Mouse (Mus musculus) liver, embryonic 15.5 days (tissue): ENCODE results near the gene Stk4. TPM values are rescaled to one million over a fixed set of nuclear protein-coding genes. Genes with fewer than 3 reads are reported as not detected.
"Not testable (repeated sequence)": the region's sequence is repeated elsewhere in the genome, so short reads cannot be mapped to it uniquely, and the experiment has no call there.

Experiments used
- ATAC-seq: fragments of 200-750 bp; cut with Nextera tagmentation; 2 replicates; pipeline ENCODE4 v1.8.0; 2017; ENCODE audit warnings: moderate number of reproducible peaks, mild to moderate bottlenecking, moderate library complexity; ENCODE audit not compliant: insufficient read depth
- H3K27ac ChIP-seq: fragments of 300-500 bp; sonication (generic); replicated peaks from 2 replicates; pipeline ENCODE4 v1.5.1; 2015; ENCODE audit warnings: mild to moderate bottlenecking, inconsistent platforms
- H3K27me3 ChIP-seq: fragments of 300-500 bp; sonication (generic); 2 replicates; pipeline ENCODE4 v1.6.1; 2015; ENCODE audit warnings: mild to moderate bottlenecking, inconsistent platforms
- H3K36me3 ChIP-seq: fragments of 300-500 bp; sonication (generic); replicated peaks from 2 replicates; pipeline ENCODE4 v1.6.1; 2015; ENCODE audit warnings: moderate library complexity, mild to moderate bottlenecking, inconsistent platforms
- H3K4me1 ChIP-seq: fragments of 300-500 bp; sonication (generic); replicated peaks from 2 replicates; pipeline ENCODE4 v1.6.1; 2015; ENCODE audit warnings: inconsistent platforms
- H3K4me2 ChIP-seq: fragments of 300-500 bp; sonication (generic); 2 replicates; pipeline ENCODE4 v1.6.1; 2015; ENCODE audit warnings: moderate library complexity, mild to moderate bottlenecking, inconsistent platforms
- H3K4me3 ChIP-seq: fragments of 300-500 bp; sonication (generic); replicated peaks from 2 replicates; pipeline ENCODE4 v1.5.1; 2015; ENCODE audit warnings: mild to moderate bottlenecking, inconsistent platforms
- H3K9ac ChIP-seq: fragments of 300-500 bp; sonication (generic); 2 replicates; pipeline ENCODE4 v1.6.1; 2015; ENCODE audit warnings: moderate library complexity, mild to moderate bottlenecking, inconsistent platforms
- H3K9me3 ChIP-seq: fragments of 300-500 bp; sonication (generic); replicated peaks from 2 replicates; pipeline ENCODE4 v1.6.1; 2016; ENCODE audit warnings: inconsistent platforms
- WGBS: fragments of 180-500 bp; shearing (Covaris S2); methylation state at CpG from one replicate; pipeline ENCODE4 v1.1.7; 2015; ENCODE audit warnings: mixed read lengths; ENCODE audit not compliant: insufficient replicate concordance; 5-methylcytosine and 5-hydroxymethylcytosine counted together
- polyA plus RNA-seq: library from polyadenylated mRNA; unstranded; fragments of >200 nt; fragmentation: Nextera tagmentation; extraction: Ambion mirVana; gene quantifications from 2 replicates; pipeline ENCODE4 v1.2.1, GENCODE M21; 2015

Gene Stk4
- polyA plus RNA-seq, 1 experiment from 2014 or later = 14.3 TPM

- WGBS = 85% methylated on average over 8 of the region's 8 CpGs
- peaks cover 70% of the 10 kb centered on the region for H3K36me3 ChIP-seq
- no peaks in the 10 kb centered on the region for H3K27me3 ChIP-seq
- H3K9ac ChIP-seq = no peak overlapping the region
- no peaks in the 10 kb centered on the region for H3K9me3 ChIP-seq
- no peaks in the 10 kb centered on the region for H3K4me1 ChIP-seq
- no peak overlapping the region for H3K4me2 ChIP-seq
- ATAC-seq = no peak
- H3K27ac ChIP-seq = no peak overlapping the region
- H3K4me3 ChIP-seq = no peak overlapping the region
These were observed 15.5 kb upstream of the Stk4 start for GRCm38 (mm10) chr2:164054671-164055070.

GRCm38 (mm10) chr2:164059634-164060235 lies 10.4 kb upstream of the Stk4 start:
- H3K4me3 ChIP-seq = no peak overlapping the region
- peaks cover 85% of the 10 kb centered on the region for H3K36me3 ChIP-seq
- H3K9ac ChIP-seq = no peak overlapping the region
- H3K4me2 ChIP-seq = no peak overlapping the region
- no peak for ATAC-seq
- WGBS = 84% methylated on average over 8 of the region's 8 CpGs
- no peaks in the 10 kb centered on the region for H3K27me3 ChIP-seq
- no peaks in the 10 kb centered on the region for H3K9me3 ChIP-seq
- no peak overlapping the region for H3K27ac ChIP-seq
- H3K4me1 ChIP-seq = no peaks in the 10 kb centered on the region

- Histone ChIP-seq H3K4me2 (peak within 1 kb of the TSS; percentile 89), H3K27me3 (no peaks in the 10 kb centered on the region), H3K36me3 (peaks cover 11% of the 10 kb centered on the region; the same call in 1 of the 2 replicates), H3K4me1 (peaks cover 45% of the 10 kb centered on the region), H3K9ac (peak within 1 kb of the TSS; percentile 78), H3K27ac (peak within 1 kb of the TSS; percentile 69), H3K9me3 (no peaks in the 10 kb centered on the region), H3K4me3 (peak within 1 kb of the TSS; percentile 92)
- WGBS = under 1% methylated on average over 55 of the region's 55 CpGs
- ATAC-seq = peak; percentile 93
These were observed 779 bp downstream of the Stk4 start, which contains the start of gene Tomm34 for GRCm38 (mm10) chr2:164070765-164071436. TSS of gene Tomm34 (minus strand) at chr2:164071169.

- H3K4me3 ChIP-seq = peak overlapping the region; percentile 92
- not testable (repeated sequence) for H3K36me3 ChIP-seq, H3K27me3 ChIP-seq, ATAC-seq, H3K9me3 ChIP-seq
- 70% methylated on average over 11 of the region's 11 CpGs for WGBS
- peak overlapping the region; percentile 69 for H3K27ac ChIP-seq
- peaks cover 50% of the 10 kb centered on the region for H3K4me1 ChIP-seq
- peak overlapping the region; percentile 78 for H3K9ac ChIP-seq
- H3K4me2 ChIP-seq = peak overlapping the region; percentile 89
These were observed 1.3 kb downstream of the Stk4 start for GRCm38 (mm10) chr2:164071437-164071820.

GRCm38 (mm10) chr2:164072109-164072508 lies 2.0 kb downstream of the Stk4 start:
- Histone ChIP-seq H3K4me3 (no peak overlapping the region), H3K9ac (no peak overlapping the region), H3K4me1 (peaks cover 54% of the 10 kb centered on the region), H3K27me3 (no peaks in the 10 kb centered on the region), H3K9me3 (no peaks in the 10 kb centered on the region), H3K27ac (no peak overlapping the region), H3K4me2 (no peak overlapping the region), H3K36me3 (0 out of 2 replicates have a peak, but pooled peaks cover under 1% of the 10 kb centered on the region)
- no peak for ATAC-seq
- WGBS = 84% methylated on average over 2 of the region's 2 CpGs

GRCm38 (mm10) chr2:164073120-164073519 lies 3.0 kb downstream of the Stk4 start:
- Histone ChIP-seq H3K9me3 (no peaks in the 10 kb centered on the region), H3K4me2 (no peak overlapping the region), H3K4me1 (peaks cover 57% of the 10 kb centered on the region), H3K27me3 (no peaks in the 10 kb centered on the region), H3K36me3 (no peaks in the 10 kb centered on the region), H3K4me3 (no peak overlapping the region), H3K27ac (no peak overlapping the region), H3K9ac (no peak overlapping the region)
- no peak for ATAC-seq
- 73% methylated on average over 7 of the region's 7 CpGs for WGBS

GRCm38 (mm10) chr2:164073918-164074578 lies 3.9 kb downstream of the Stk4 start:
- H3K4me3 ChIP-seq = peak overlapping the region; percentile 98
- peak; percentile 78 for ATAC-seq
- peak overlapping the region; percentile 93 for H3K4me2 ChIP-seq
- no peaks in the 10 kb centered on the region for H3K36me3 ChIP-seq
- H3K4me1 ChIP-seq = peaks cover 58% of the 10 kb centered on the region
- no peaks in the 10 kb centered on the region for H3K9me3 ChIP-seq
- peak overlapping the region; percentile 84 for H3K9ac ChIP-seq
- H3K27ac ChIP-seq = peak overlapping the region; percentile 83
- under 1% methylated on average over 48 of the region's 48 CpGs for WGBS
- H3K27me3 ChIP-seq = no peaks in the 10 kb centered on the region

- Histone ChIP-seq H3K4me1 (peaks cover 55% of the 10 kb centered on the region), H3K27me3 (no peaks in the 10 kb centered on the region), H3K27ac (peak overlapping the region; percentile 83), H3K36me3 (peaks cover 8% of the 10 kb centered on the region), H3K4me2 (peak overlapping the region; percentile 93), H3K9ac (peak overlapping the region; percentile 84), H3K4me3 (peak overlapping the region; percentile 98), H3K9me3 (no peaks in the 10 kb centered on the region)
- no peak for ATAC-seq
- WGBS = 12% methylated on average over 5 of the region's 5 CpGs
These were observed 5.0 kb downstream of the Stk4 start for GRCm38 (mm10) chr2:164075088-164075487.

- Histone ChIP-seq H3K36me3 (peaks cover 27% of the 10 kb centered on the region), H3K4me2 (no peak overlapping the region), H3K9me3 (no peaks in the 10 kb centered on the region), H3K9ac (no peak overlapping the region), H3K27me3 (no peaks in the 10 kb centered on the region), H3K27ac (no peak overlapping the region), H3K4me3 (no peak overlapping the region), H3K4me1 (peaks cover 42% of the 10 kb centered on the region)
- 79% methylated on average over 8 of the region's 8 CpGs for WGBS
- no peak for ATAC-seq
These were observed 6.8 kb downstream of the Stk4 start for GRCm38 (mm10) chr2:164076874-164077425.

- no peak overlapping the region for H3K4me3 ChIP-seq
- peaks cover 35% of the 10 kb centered on the region for H3K36me3 ChIP-seq
- 47% methylated on average over 5 of the region's 5 CpGs for WGBS
- ATAC-seq = no peak
- H3K9ac ChIP-seq = no peak overlapping the region
- peaks cover 42% of the 10 kb centered on the region for H3K4me1 ChIP-seq
- H3K9me3 ChIP-seq = no peaks in the 10 kb centered on the region
- H3K4me2 ChIP-seq = no peak overlapping the region
- H3K27ac ChIP-seq = no peak overlapping the region
- no peaks in the 10 kb centered on the region for H3K27me3 ChIP-seq
These were observed 7.8 kb downstream of the Stk4 start for GRCm38 (mm10) chr2:164077875-164078274.

GRCm38 (mm10) chr2:164079488-164079887 lies 9.4 kb downstream of the Stk4 start:
- no peaks in the 10 kb centered on the region for H3K27me3 ChIP-seq
- no peak overlapping the region for H3K27ac ChIP-seq
- WGBS = 35% methylated on average over 6 of the region's 6 CpGs
- no peak for ATAC-seq
- no peak overlapping the region for H3K4me2 ChIP-seq
- H3K9me3 ChIP-seq = no peaks in the 10 kb centered on the region
- H3K4me1 ChIP-seq = peaks cover 39% of the 10 kb centered on the region
- peaks cover 50% of the 10 kb centered on the region for H3K36me3 ChIP-seq
- no peak overlapping the region for H3K4me3 ChIP-seq
- no peak overlapping the region for H3K9ac ChIP-seq
